Mouse (Mus musculus) retina, adult 2 months (tissue): Measurements from ENCODE around the gene Rnf214.
"Not testable (repeated sequence)": the region's sequence is repeated elsewhere in the genome, so short reads cannot be mapped to it uniquely, and the experiment has no call there.

Experiments
- DNase-seq: peaks from one replicate; pipeline ENCODE4 v3.0.0-alpha.2; 2012; ENCODE audit warnings: low read depth, low spot score

Gene Rnf214

DNA sequence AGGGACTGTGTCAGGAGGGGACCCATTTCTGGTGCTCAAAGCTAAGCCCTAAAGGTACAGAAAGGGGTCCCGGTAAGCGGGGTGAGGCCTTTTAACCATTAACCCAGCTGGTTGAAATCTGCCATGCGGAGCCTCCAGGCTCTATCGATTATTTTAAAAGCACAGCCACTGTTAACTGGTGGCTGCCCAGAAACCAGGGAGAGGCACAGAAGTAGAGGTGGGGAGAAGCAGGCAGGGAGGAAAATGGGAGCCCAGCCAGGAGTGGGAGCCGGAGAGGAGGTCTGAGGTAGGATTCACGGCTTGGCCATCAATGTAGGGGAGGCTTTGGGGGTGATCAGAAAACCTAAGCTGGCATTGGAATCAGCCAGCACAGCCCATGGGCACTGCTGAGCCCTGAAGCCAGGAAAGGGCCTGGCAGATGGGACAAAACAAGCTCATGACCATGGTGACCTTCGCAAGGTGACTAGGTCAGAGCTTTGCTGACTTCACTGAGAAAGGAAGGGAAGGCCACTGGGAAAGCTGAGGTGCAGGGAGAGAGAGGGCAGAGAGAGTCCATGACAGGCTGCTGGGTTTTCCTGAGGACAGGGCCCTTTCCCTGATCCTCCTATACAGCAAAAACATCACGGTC lies 56.1 kb downstream of the Rnf214 start:
- DNase-seq: no peak

DNA sequence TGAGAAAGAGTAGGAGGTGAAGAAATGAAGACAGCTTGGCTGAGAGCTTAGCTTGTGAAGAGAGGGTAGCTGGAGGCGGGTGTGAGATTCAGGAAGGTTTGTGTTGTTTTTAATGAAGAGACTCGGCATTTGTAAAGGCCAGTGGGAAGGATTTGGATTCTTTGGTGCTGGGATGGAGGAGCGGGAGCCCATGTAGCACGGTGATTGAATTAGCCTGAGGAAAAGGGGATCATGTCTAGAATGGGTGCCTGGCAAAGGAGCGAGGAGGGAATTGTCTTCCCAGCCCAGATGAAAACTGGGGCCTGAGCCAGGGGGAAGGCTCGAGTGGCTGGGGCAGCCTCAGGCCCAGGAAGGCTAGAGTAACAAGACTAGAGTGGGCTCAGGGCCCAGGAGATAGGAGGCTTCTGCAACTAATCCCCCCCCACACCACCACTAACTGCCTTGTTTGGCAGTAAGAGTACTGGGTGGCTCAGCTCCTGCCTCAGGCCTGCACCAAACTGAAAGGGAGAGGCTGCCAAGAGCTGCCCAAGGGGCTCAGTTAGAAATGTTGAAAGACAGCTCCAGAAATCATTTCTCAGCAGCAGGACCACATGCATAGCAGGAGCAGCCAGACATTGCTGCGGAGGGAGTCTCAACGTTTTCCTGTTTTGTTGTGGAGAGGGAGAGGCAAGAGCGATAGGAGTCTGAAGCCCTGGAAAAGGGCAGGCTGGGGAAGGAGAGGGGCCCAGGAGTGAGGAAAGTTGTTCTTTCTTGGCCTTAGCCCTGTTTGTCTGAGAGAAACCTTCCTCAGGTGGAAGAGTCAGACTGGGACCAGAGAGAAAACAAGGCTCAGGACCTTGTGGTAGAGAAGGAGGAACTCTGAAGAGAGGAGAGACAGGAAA lies 56.9 kb downstream of the Rnf214 start:
- no peak for DNase-seq

DNA sequence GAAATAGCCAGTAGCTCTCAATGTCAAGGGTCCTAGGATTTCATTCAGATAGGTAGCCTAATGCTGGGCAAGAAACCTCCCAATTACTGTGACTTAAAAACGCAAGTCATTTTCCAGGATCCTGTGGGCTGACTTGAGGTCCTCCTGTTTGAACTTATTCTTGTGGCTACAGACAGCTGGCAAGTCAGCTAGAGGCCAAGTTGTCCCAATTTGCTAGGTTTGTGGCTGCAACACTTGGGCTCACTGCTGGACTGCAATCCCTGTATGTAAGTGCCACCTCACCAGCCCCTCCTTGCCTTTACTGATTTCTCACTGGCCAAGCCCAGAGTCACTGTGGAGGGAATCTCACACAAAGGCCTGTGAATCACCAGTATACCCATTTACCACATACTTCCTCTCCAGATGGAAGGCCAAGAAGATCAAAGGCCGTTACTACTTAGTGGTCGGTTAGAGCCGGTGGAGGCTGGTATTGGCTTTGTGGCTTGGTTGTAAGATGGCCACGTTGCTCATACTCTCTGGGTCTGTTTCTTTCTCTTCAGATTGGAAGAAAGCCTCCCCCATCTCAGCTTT lies 59.7 kb downstream of the Rnf214 start:
- DNase-seq: no peak

GRCm38 (mm10) chr9:45846176-45846575 lies 60.5 kb downstream of the Rnf214 start:
- DNase-seq: not testable (repeated sequence)

DNA sequence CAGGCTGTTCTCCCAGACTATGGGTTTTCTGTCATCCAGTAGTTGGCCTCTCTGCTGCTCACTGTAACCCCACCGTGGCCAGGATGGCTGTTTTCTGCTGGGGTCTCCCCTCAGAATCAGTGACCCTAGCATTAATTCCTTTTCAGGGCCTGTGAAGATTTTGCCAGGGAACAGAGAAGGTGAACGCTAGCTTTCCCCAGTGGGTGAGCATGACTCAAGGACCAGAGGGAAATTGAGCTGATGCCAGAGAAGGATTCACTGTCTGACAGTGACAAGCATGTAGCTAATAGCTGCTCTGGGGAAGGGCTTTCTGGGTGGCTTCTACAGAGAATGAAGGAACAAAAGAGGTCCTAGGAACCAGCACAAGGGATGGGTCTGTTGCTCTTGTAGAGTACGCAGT lies 61.2 kb downstream of the Rnf214 start:
- no peak for DNase-seq

DNA sequence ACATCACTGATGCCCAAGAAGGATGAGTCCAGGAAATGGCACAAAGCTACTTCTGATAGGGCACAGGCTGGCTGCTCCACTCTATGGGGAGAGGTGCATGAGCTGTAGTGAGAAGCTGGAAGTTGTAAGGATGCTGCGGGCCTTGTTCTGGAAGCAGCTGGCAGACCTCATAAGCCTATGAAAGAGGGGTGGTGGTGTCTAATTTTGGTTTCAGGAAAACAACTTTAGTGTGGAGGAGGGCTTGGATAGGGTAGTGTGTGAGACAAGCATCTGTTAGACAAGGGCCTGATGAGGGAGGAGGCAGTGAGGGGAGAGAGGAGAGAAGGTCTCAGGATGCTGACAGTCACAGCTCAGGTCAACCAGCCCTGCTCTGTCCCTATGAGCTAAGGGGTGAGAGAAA lies 62.9 kb downstream of the Rnf214 start:
- no peak for DNase-seq

DNA sequence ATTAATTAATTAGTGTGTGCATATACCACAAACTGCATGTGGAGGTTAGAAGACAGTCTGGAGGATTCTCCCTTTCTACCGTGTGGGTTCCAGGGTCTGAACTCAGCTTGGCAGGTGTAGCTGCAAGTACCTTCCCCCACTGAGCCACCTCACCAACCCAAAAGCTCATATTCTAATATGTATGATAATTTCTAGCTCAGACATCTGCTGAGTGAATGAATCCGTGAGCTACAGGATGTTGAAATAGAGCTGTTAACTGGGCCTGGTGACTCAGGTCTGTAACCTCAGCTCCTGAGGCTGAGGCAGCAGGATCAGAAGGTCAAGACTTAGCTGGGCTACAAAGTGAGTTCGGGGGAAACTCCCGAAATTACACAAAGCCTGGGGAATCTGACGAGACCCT lies 63.7 kb downstream of the Rnf214 start:
- no peak for DNase-seq

GRCm38 (mm10) chr9:45841458-45841857 lies 65.3 kb downstream of the Rnf214 start:
- no peak for DNase-seq

GRCm38 (mm10) chr9:45840331-45840730 lies 66.4 kb downstream of the Rnf214 start:
- DNase-seq: no peak

DNA sequence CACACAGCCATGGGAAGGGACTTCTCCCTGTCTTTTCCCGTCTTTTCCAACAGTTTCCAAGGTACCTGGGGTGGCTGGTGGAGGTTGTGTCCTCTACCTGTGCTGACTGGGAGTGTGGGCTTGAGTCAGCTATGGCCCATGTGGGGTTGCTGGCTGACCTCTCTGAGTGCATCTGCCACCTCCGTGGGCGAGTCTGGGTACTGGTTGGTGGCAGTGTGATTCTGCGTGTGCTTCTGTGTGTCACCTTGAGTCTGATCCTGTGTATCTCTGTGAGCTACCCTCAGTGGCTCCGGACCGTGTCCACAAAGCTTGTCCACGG lies 66.8 kb downstream of the Rnf214 start:
- DNase-seq: no peak

- DNase-seq: no peak
These were observed 67.4 kb downstream of the Rnf214 start for GRCm38 (mm10) chr9:45839139-45839981.

DNA sequence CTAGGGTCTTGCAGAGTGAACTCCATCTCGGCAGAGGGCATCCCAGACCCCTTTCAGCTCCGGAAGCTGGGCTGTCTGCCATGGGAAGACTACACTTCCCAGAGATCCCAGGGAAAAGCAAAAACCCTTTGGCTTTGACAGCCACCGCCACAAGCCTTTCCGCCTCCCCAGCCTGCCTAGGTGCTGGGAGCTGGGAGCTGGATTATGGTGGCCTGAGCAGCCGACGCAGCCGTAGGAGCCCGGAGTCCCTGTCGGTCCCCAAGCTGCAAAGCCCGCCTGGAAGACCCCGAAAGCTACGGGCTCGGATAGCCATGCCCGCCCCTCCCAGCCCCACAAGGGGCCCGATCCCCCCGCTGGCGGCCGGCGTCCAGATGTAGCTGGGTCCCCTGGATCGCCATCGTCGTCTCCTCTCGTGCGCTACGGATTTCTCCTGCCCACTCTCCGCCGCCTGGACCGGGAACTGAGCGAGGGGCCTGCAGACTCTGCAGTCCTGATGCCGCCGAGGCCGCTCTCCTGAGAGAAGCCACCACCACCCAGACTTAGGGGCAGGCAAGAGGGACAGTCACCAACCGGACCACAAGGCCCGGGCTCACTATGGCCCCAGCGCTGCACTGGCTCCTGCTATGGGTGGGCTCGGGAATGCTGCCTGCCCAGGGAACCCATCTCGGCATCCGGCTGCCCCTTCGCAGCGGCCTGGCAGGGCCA lies 68.1 kb downstream of the Rnf214 start, which contains the start of gene Bace1:
Gene Bace1, plus strand, starts transcription at position 147 of the 705 bp plus-strand sequence.
- peak; percentile 85 for DNase-seq

GRCm38 (mm10) chr9:45838069-45838433 lies 68.7 kb downstream of the Rnf214 start:
- no peak for DNase-seq

DNA sequence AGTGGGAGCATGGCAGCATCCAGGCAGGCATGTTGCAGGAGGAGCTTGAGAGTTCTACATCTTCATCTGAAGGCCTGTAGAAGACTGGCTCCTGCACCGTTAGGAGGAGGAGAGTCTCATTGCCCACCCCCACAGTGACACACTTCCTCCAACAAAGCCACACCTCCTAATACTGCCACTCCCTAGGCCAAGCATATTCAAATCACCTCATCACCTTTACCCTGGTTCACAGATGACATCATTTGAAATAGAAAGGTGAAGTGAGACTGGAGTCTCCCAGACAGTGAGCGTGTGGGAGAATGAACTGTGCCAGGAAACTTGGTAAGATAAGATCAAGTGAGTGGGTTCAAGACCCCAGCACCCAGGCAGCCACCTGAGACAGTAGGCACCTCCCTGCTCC lies 73.2 kb downstream of the Rnf214 start:
- DNase-seq: no peak

DNA sequence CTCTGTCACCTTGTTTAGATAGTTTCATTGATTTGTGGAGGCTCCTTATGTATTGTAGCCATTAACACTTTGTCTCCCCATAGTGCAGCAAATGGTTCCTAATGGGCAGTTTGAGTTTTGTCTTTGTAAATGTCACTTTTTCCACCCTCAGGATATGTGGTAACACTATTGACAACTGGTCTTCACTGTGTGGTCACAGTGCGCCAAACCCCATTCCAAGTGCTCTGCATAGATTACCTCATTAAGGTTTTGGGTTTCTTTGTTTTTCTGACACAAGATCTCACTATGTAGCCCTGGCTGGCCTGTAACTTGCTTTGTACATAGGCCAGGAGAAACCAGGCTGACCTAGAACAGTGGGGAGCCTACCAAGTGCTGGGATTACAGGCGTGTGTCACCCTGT lies 73.8 kb downstream of the Rnf214 start:
- no peak for DNase-seq

DNA sequence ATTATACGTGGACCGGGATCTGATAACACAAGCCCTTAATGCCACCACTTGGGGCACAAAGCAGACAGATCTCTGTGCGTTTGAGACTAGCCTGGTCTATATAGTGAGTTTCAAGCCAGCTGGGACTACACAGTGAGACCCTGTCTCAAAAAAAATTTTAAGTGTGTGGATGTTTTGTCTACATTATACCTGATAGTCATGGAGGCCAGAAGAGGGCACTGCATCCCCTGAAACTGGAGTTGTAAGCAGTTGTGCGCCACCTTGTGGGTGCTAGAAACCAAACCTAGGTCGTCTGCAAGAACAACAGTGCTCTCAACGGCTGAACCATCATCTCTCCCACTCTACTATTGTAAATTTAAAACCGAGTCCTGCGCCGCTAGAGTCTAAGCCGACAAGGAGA lies 77.6 kb downstream of the Rnf214 start:
- peak; percentile 76 for DNase-seq

- peak; percentile 75 for DNase-seq
These were observed 78.3 kb downstream of the Rnf214 start, which contains the start of gene Cep164 for GRCm38 (mm10) chr9:45828291-45828963. Gene Cep164, minus strand, starts transcription at chr9:45828691.

DNA sequence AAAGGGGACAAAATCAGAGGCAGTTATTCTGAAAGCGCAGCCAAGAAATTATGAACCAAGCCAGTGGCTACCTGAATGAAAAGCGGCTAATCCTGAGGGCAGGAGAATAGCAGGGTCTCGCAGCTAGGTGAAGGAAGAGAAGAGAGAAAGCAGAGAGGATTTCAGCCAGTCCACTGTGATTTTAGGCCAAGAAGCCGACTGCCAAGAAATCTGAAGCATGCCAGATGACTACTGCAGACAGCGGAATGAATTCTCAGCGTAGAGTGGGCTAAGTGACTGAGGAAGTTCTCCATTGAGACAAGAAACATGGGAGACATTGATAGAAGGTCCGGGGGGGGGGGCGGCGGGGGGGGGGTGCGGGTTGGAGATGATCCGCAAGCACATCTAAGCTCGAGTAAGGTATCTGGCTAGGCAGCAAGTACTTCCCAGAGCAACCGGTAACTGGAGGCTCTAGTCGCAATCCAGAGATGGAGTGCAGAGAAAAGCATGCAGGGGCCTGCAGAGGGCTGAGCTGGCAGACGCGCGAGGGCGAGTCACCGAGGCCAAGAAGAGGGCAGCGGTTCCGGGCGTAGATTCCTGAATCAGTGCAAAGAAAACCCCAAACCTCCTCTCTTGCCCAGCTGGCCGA lies 78.9 kb downstream of the Rnf214 start:
- no peak for DNase-seq

GRCm38 (mm10) chr9:45818406-45819011 lies 88.2 kb downstream of the Rnf214 start:
- DNase-seq: no peak

GRCm38 (mm10) chr9:45815525-45815924 lies 91.2 kb downstream of the Rnf214 start:
- no peak for DNase-seq
